Mouse (Mus musculus) bone marrow, adult 2 months (tissue): ENCODE data around the gene Vwa8. TPM values are rescaled to one million over a fixed set of nuclear protein-coding genes. Genes with fewer than 3 reads are reported as not detected.
A peak's percentile ranks its signal among the peaks of the same experiment; 100 is the strongest.

Experiments
- H3K27ac ChIP-seq: fragments of 200-500 bp; 2 replicates; pipeline ENCODE4 v1.5.1; 2012; ENCODE audit warnings: low read depth, mild to moderate bottlenecking, control low read depth, inconsistent platforms, low read length; ENCODE audit not compliant: control insufficient read depth, poor library complexity, insufficient read depth
- H3K4me1 ChIP-seq: fragments of 200-500 bp; 2 replicates; pipeline ENCODE4 v1.6.1; 2011; ENCODE audit warnings: low read length; ENCODE audit not compliant: control insufficient read depth, insufficient read depth
- H3K4me3 ChIP-seq: fragments of 200-500 bp; replicated peaks from 2 replicates; pipeline ENCODE3; 2011; ENCODE audit warnings: mild to moderate bottlenecking, low read depth, low read length, control low read depth; ENCODE audit not compliant: control insufficient read depth
- CTCF ChIP-seq: fragments of 200-500 bp; IDR thresholded peaks from 2 replicates; pipeline ENCODE4 v1.5.1; 2011; ENCODE audit warnings: low read length, control low read depth; ENCODE audit not compliant: control insufficient read depth, insufficient read depth
- POLR2A ChIP-seq: fragments of 200-500 bp; IDR thresholded peaks from 2 replicates; pipeline ENCODE4 v1.6.1; 2011; ENCODE audit warnings: low read depth, mild to moderate bottlenecking, control low read depth, low read length, borderline replicate concordance; ENCODE audit not compliant: control insufficient read depth
- WGBS: fragments of 180-500 bp; shearing (Covaris S2); methylation state at CpG from one replicate; pipeline ENCODE4 v1.1.7; 2018; 5-methylcytosine and 5-hydroxymethylcytosine counted together
- polyA plus RNA-seq: library from polyadenylated mRNA; stranded (reverse); fragments of >200 nt; gene quantifications from 2 replicates; pipeline ENCODE4 v1.2.4, GENCODE M21; 2011; ENCODE audit warnings: low replicate concordance; ENCODE audit not compliant: missing spikeins, insufficient read depth, insufficient read length

Gene Vwa8
- 3.2 and 7.6 TPM in 2 replicates for polyA plus RNA-seq

- Histone ChIP-seq H3K27ac (peak within 1 kb of the TSS; percentile 50), H3K4me1 (no peaks in the 10 kb centered on the region), H3K4me3 (peak within 1 kb of the TSS; percentile 86)
- TF ChIP-seq CTCF (peak; percentile 52), POLR2A (no peak; the same call in 1 of the 2 replicates)
- 1% methylated on average over 61 of the region's 61 CpGs for WGBS
Measured at GRCm38 (mm10) chr14:78848941-78849911, at the start of gene Vwa8. Vwa8 (plus strand) TSS chr14:78849052.

- TF ChIP-seq CTCF: no peak
- TF ChIP-seq POLR2A: no peak
- WGBS: 23% methylated on average over 2 of the region's 2 CpGs
- H3K27ac ChIP-seq: no peak overlapping the region
Measured at GRCm38 (mm10) chr14:78802378-78802777, 46.5 kb upstream of the Vwa8 start.

GRCm38 (mm10) chr14:78803924-78804323 is 44.9 kb upstream of the Vwa8 start:
- Histone ChIP-seq H3K27ac (no peak overlapping the region), H3K4me3 (no peak overlapping the region), H3K4me1 (peaks cover 1% of the 10 kb centered on the region; the same call in 1 of the 2 replicates)
- WGBS: 81% methylated on average over 6 of the region's 6 CpGs
- TF ChIP-seq CTCF (no peak), POLR2A (no peak)

More at GRCm38 (mm10) chr14:78802378-78802777, 46.5 kb upstream of the Vwa8 start:
- peaks cover 1% of the 10 kb centered on the region; the same call in 1 of the 2 replicates for H3K4me1 ChIP-seq
- no peak overlapping the region for H3K4me3 ChIP-seq

- Histone ChIP-seq H3K27ac (no peak overlapping the region), H3K4me1 (no peaks in the 10 kb centered on the region), H3K4me3 (no peak overlapping the region)
- 94% methylated on average over 2 of the region's 2 CpGs for WGBS
- TF ChIP-seq CTCF (no peak), POLR2A (no peak)
Measured at GRCm38 (mm10) chr14:78812896-78813295, 36.0 kb upstream of the Vwa8 start.

DNA sequence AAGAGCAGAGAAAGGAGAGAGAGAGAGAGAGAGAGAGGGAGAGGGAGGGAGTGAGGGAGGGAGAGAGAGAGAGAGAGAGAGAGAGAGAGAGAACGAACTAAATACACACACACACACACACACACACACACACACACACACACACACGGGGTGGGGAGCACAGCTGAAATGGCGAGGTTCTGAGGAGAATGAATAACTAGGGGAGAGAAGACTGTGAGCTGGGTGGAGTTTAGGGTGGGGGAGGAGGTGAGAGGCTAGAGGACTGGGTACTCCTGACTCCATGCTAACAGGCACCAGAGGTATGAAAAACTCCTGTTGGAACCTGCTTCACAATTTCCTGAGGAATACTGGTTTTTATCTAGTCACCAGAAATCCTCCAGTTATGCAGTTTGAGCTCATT is 32.4 kb upstream of the Vwa8 start:
- H3K4me3 ChIP-seq: no peak overlapping the region
- 68% methylated on average over 2 of the region's 3 CpGs for WGBS

DNA sequence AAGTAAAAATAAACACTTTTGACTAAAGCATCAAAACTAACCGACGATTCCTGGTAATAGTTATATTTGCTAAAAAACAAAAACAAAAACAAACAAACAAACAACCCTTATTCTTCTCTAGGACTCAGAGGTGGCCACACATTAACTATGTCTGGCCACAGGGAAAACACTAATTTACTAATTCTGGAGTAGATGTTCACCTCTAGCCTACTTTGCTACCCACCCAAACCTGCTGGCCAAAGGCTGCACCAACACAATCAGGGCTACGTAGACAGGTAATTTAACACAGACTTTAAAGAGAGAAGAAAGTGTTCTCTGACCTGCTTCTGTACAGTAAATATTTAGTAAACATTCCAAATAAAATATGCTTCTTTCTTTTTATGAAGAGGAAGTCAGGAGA is 31.2 kb upstream of the Vwa8 start:
- no peak overlapping the region for H3K27ac ChIP-seq
- WGBS: 81% methylated on average over 3 of the region's 3 CpGs
- no peak overlapping the region for H3K4me3 ChIP-seq
- TF ChIP-seq POLR2A: no peak
- TF ChIP-seq CTCF: no peak
- no peaks in the 10 kb centered on the region for H3K4me1 ChIP-seq

More for the DNA sequence above, 32.4 kb upstream of the Vwa8 start:
- TF ChIP-seq CTCF (no peak), POLR2A (no peak)
- no peak overlapping the region for H3K27ac ChIP-seq
- H3K4me1 ChIP-seq: no peaks in the 10 kb centered on the region

DNA sequence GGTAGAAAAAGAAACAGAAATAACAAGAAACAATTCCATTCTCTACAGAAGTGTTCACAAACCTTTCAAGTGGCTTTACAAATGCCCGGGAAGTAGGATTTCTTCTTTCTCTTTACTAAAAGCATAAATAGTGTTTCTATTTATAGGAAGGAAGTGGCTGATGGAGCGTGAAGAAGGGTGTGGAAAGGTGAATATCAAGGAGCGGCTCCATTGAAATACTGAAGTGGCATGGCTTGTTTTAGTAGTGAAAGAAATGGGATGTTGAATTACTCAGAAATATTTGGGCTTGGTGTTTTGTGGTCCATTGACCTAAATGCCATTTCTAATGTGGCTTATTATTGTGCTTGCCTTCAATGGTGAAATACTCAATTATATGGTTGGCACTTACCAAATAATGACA is 30.4 kb upstream of the Vwa8 start:
- TF ChIP-seq POLR2A (no peak), CTCF (no peak)
- 67% methylated on average over 3 of the region's 3 CpGs for WGBS
- no peak overlapping the region for H3K4me3 ChIP-seq
- H3K4me1 ChIP-seq: no peaks in the 10 kb centered on the region
- H3K27ac ChIP-seq: no peak overlapping the region

- TF ChIP-seq POLR2A: no peak
- no peak for TF ChIP-seq CTCF
- H3K4me1 ChIP-seq: no peaks in the 10 kb centered on the region
- 81% methylated on average over 4 of the region's 4 CpGs for WGBS
- no peak overlapping the region for H3K4me3 ChIP-seq
- no peak overlapping the region for H3K27ac ChIP-seq
Measured at GRCm38 (mm10) chr14:78824013-78824412, 24.8 kb upstream of the Vwa8 start.

DNA sequence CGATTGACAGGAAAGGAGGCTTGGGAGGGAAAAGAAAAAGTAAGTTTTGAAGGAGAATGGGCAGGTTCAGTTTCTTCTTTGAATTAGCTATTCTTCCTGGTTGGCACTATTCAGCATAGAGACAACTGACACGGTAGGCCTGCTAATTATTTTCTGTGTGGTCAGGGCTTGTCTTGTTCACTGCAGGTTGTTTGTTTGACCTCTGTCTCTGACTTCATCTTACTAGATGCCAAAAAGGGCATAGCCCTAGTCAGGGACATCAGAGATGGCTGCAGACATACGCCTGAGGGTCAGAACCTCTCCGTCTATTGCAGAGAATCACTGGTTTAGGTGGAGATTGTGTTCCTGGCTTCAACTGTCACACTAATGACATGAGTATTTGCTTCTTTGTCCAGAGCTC is 24.3 kb upstream of the Vwa8 start:
- H3K27ac ChIP-seq: no peak overlapping the region
- no peaks in the 10 kb centered on the region for H3K4me1 ChIP-seq
- WGBS: 84% methylated on average over 4 of the region's 4 CpGs
- TF ChIP-seq POLR2A: no peak
- TF ChIP-seq CTCF: no peak
- H3K4me3 ChIP-seq: no peak overlapping the region
